Mouse (Mus musculus): ENCODE measurements around the gene Fam168b. TPM values are rescaled to one million over a fixed set of nuclear protein-coding genes. Genes with fewer than 3 reads are reported as not detected.

Fam168b gene
- polyA plus RNA-seq, 1 experiment: 63.2 TPM

DNA sequence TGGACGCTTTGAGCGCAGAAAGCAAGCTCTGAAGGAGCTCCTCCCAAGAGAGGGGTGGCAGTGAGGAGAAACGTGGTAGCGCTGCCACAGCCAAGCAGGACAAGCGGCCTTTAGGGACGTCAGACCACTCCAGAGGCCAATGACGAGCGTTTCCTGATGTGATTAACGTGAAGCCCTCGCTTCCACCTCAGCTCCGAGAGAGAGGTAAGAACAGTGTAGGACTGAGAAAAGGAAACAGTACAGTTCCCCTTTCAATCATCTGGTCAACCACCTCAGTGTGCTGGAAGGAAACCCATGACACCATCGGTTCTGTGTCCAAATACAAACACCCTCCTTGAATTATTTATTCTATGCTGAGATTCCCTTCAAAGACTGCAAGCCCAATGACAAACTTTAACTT is 3.6 kb downstream of the Fam168b start:
- Histone ChIP-seq H3K79me2 (ENCODE audit: control insufficient read depth, insufficient read depth) (peaks cover 83% of the 10 kb centered on the region), H3ac (ENCODE audit: control insufficient read depth, insufficient read length, low read depth) (no peak overlapping the region), H3K79me3 (ENCODE audit: low read depth) (peaks cover 79% of the 10 kb centered on the region), H3K4me3 (ENCODE audit: insufficient read depth, poor library complexity, severe bottlenecking) (no peak overlapping the region), H3K27me3 (ENCODE audit: control insufficient read depth, insufficient read depth, insufficient read length) (no peaks in the 10 kb centered on the region), H3K36me3 (ENCODE audit: control insufficient read depth, insufficient read depth) (peaks cover 25% of the 10 kb centered on the region)
- TF ChIP-seq CTCF (IDR thresholded peaks at IDR 0.05; ENCODE audit: control insufficient read depth, insufficient read depth, insufficient read length): no peak
- no peak for TF ChIP-seq MAX (IDR thresholded peaks at IDR 0.05)
- no peak for TF ChIP-seq FOSL1 (IDR thresholded peaks at IDR 0.05; ENCODE audit: insufficient read depth, low read length, poor library complexity, severe bottlenecking)
- no peak for TF ChIP-seq CEBPB (IDR thresholded peaks at IDR 0.05; ENCODE audit: low read depth)
- no peak for TF ChIP-seq USF1 (IDR thresholded peaks at IDR 0.05; ENCODE audit: low read depth)
- TF ChIP-seq MYOD1 (IDR thresholded peaks at IDR 0.05; ENCODE audit: control insufficient read depth, insufficient read length, low read depth): no peak
- no peak for TF ChIP-seq MYOG (IDR thresholded peaks at IDR 0.05; ENCODE audit: control insufficient read depth, extremely low read depth, insufficient read length)

DNA sequence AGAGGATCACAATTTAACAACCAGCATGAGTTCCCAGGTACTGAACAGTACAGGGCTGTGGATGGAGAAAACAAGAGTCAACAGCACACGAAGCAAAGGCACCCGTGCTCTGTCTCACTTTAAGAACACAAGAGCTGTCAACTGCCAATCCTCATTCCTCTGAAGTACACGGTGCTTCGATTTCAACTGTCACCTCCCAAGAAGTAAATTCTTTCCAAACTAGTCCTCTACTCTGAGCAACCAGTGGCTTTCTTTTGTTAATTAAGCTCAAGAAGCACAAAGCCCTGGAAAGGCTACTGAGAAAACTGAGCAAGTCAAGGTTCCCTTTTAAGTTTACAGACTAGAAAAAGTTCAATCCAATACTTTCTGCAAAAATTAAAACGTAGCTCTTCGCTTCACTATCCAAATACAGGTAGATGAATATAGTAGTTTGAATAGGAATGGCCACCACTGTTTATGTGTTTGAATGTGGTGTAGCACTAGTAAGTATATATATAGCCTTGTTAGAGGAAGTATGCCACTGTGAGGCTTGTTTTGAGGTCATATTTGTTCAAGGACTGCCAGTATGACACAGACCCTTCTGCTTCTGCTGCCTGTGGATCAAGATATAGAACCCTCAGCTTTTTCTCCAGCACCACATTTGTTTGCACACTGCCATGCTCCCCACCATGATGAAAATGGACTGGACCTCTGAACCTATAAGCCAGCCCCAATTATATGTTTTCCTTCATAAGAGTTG is 4.7 kb downstream of the Fam168b start:
- H3K4me3 ChIP-seq (ENCODE audit: insufficient read depth, poor library complexity, severe bottlenecking): no peak overlapping the region
- peaks cover 95% of the 10 kb centered on the region for H3K79me2 ChIP-seq (ENCODE audit: control insufficient read depth, insufficient read depth)
- H3K36me3 ChIP-seq (ENCODE audit: control insufficient read depth, insufficient read depth): peaks cover 34% of the 10 kb centered on the region
- no peaks in the 10 kb centered on the region for H3K27me3 ChIP-seq (ENCODE audit: control insufficient read depth, insufficient read depth, insufficient read length)
- TF ChIP-seq USF1 (IDR thresholded peaks at IDR 0.05; ENCODE audit: low read depth) (no peak), CEBPB (IDR thresholded peaks at IDR 0.05; ENCODE audit: low read depth) (no peak), FOSL1 (IDR thresholded peaks at IDR 0.05; ENCODE audit: insufficient read depth, low read length, poor library complexity, severe bottlenecking) (no peak), MAX (IDR thresholded peaks at IDR 0.05) (no peak), CTCF (IDR thresholded peaks at IDR 0.05; ENCODE audit: control insufficient read depth, insufficient read depth, insufficient read length) (no peak), MYOD1 (IDR thresholded peaks at IDR 0.05; ENCODE audit: control insufficient read depth, insufficient read length, low read depth) (no peak), MYOG (IDR thresholded peaks at IDR 0.05; ENCODE audit: control insufficient read depth, extremely low read depth, insufficient read length) (no peak)
- H3K79me3 ChIP-seq (ENCODE audit: low read depth): peaks cover 90% of the 10 kb centered on the region
- H3ac ChIP-seq (ENCODE audit: control insufficient read depth, insufficient read length, low read depth): no peak overlapping the region

DNA sequence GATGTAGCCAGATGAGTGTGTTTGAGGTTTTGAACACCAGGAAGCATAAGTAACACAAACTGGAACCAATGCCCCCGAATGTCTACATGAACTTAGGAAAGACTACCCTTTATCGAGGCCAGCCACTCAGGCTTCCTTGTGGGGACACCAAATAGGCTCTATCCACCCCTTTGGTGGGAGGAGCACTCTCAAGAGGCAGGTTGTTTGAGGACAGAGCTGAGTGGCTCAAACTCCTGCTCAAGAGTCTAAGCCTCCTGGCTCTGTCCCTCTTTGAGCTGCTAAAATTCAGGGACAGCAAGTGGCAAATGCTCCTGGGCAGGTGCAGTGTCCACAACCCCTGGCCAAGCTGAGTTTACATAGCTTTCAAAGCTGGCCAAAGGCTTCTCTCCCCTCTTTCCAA is 8.0 kb downstream of the Fam168b start:
- no peak overlapping the region for H3ac ChIP-seq (ENCODE audit: control insufficient read depth, insufficient read length, low read depth)
- TF ChIP-seq MYOG (IDR thresholded peaks at IDR 0.05; ENCODE audit: control insufficient read depth, extremely low read depth, insufficient read length): no peak
- TF ChIP-seq MAX (IDR thresholded peaks at IDR 0.05): no peak
- no peak for TF ChIP-seq FOSL1 (IDR thresholded peaks at IDR 0.05; ENCODE audit: insufficient read depth, low read length, poor library complexity, severe bottlenecking)
- no peak for TF ChIP-seq USF1 (IDR thresholded peaks at IDR 0.05; ENCODE audit: low read depth)
- no peak for TF ChIP-seq CEBPB (IDR thresholded peaks at IDR 0.05; ENCODE audit: low read depth)
- TF ChIP-seq CTCF (IDR thresholded peaks at IDR 0.05; ENCODE audit: control insufficient read depth, insufficient read depth, insufficient read length): no peak
- no peak for TF ChIP-seq MYOD1 (IDR thresholded peaks at IDR 0.05; ENCODE audit: control insufficient read depth, insufficient read length, low read depth)
- H3K79me3 ChIP-seq (ENCODE audit: low read depth): peaks cover 97% of the 10 kb centered on the region
- H3K4me3 ChIP-seq (ENCODE audit: insufficient read depth, poor library complexity, severe bottlenecking): no peak overlapping the region
- H3K36me3 ChIP-seq (ENCODE audit: control insufficient read depth, insufficient read depth): peaks cover 46% of the 10 kb centered on the region
- H3K79me2 ChIP-seq (ENCODE audit: control insufficient read depth, insufficient read depth): peaks cover 100% of the 10 kb centered on the region
- H3K27me3 ChIP-seq (ENCODE audit: control insufficient read depth, insufficient read depth, insufficient read length): no peaks in the 10 kb centered on the region

DNA sequence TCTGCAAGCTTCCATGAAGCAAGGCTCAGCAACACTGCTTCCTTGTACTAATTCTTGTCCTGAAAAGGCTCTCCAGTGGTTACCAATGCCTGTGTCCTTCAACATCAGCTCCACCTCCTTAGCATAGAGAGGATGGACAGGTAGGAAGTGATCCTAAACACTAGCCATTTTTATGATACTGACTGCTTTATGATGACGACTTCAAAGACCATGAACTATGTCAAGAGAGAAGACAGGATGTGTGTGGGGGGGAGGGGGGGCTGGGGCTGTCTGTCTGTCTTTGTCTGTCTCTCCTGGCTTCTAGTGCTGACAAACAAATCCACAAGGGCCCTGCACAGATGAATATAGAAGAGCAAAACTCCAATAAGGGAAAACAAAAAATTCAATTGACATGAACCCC is 11.5 kb downstream of the Fam168b start:
- H3K79me3 ChIP-seq (ENCODE audit: low read depth): peaks cover 92% of the 10 kb centered on the region
- H3K36me3 ChIP-seq (ENCODE audit: control insufficient read depth, insufficient read depth): peaks cover 67% of the 10 kb centered on the region
- H3ac ChIP-seq (ENCODE audit: control insufficient read depth, insufficient read length, low read depth): no peak overlapping the region
- H3K79me2 ChIP-seq (ENCODE audit: control insufficient read depth, insufficient read depth): peaks cover 100% of the 10 kb centered on the region
- no peak for TF ChIP-seq CTCF (IDR thresholded peaks at IDR 0.05; ENCODE audit: control insufficient read depth, insufficient read depth, insufficient read length)
- no peak for TF ChIP-seq MYOG (IDR thresholded peaks at IDR 0.05; ENCODE audit: control insufficient read depth, extremely low read depth, insufficient read length)
- TF ChIP-seq USF1 (IDR thresholded peaks at IDR 0.05; ENCODE audit: low read depth): no peak
- no peak for TF ChIP-seq MYOD1 (IDR thresholded peaks at IDR 0.05; ENCODE audit: control insufficient read depth, insufficient read length, low read depth)
- TF ChIP-seq FOSL1 (IDR thresholded peaks at IDR 0.05; ENCODE audit: insufficient read depth, low read length, poor library complexity, severe bottlenecking): no peak
- TF ChIP-seq CEBPB (IDR thresholded peaks at IDR 0.05; ENCODE audit: low read depth): no peak
- no peak for TF ChIP-seq MAX (IDR thresholded peaks at IDR 0.05)
- no peaks in the 10 kb centered on the region for H3K27me3 ChIP-seq (ENCODE audit: control insufficient read depth, insufficient read depth, insufficient read length)
- H3K4me3 ChIP-seq (ENCODE audit: insufficient read depth, poor library complexity, severe bottlenecking): no peak overlapping the region

DNA sequence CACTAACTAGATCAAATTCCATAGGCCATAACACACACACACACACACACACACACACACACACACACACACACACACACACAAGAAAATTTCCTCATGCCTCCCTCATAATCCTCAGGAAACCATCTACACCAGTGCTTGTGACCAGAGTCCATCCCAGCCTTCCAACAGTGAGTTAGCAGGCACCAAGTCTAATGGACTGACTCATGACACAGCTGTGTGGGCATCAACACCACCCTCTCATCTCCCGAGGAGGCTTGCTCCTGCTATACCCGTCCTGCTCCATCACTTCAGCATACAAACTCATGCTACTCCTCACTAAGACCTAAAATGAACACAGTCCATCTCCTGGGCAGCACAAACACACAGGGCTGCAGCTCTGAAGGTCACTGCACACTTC is 11.9 kb downstream of the Fam168b start:
- peaks cover 68% of the 10 kb centered on the region for H3K36me3 ChIP-seq (ENCODE audit: control insufficient read depth, insufficient read depth)
- H3K4me3 ChIP-seq (ENCODE audit: insufficient read depth, poor library complexity, severe bottlenecking): no peak overlapping the region
- no peak overlapping the region for H3ac ChIP-seq (ENCODE audit: control insufficient read depth, insufficient read length, low read depth)
- H3K79me3 ChIP-seq (ENCODE audit: low read depth): peaks cover 92% of the 10 kb centered on the region
- no peaks in the 10 kb centered on the region for H3K27me3 ChIP-seq (ENCODE audit: control insufficient read depth, insufficient read depth, insufficient read length)
- H3K79me2 ChIP-seq (ENCODE audit: control insufficient read depth, insufficient read depth): peaks cover 100% of the 10 kb centered on the region
- no peak for TF ChIP-seq CEBPB (IDR thresholded peaks at IDR 0.05; ENCODE audit: low read depth)
- TF ChIP-seq CTCF (IDR thresholded peaks at IDR 0.05; ENCODE audit: control insufficient read depth, insufficient read depth, insufficient read length): no peak
- TF ChIP-seq USF1 (IDR thresholded peaks at IDR 0.05; ENCODE audit: low read depth): no peak
- TF ChIP-seq MAX (IDR thresholded peaks at IDR 0.05): no peak
- TF ChIP-seq MYOD1 (IDR thresholded peaks at IDR 0.05; ENCODE audit: control insufficient read depth, insufficient read length, low read depth): no peak
- TF ChIP-seq FOSL1 (IDR thresholded peaks at IDR 0.05; ENCODE audit: insufficient read depth, low read length, poor library complexity, severe bottlenecking): no peak
- TF ChIP-seq MYOG (IDR thresholded peaks at IDR 0.05; ENCODE audit: control insufficient read depth, extremely low read depth, insufficient read length): no peak

Measured in C2C12 (cell line).